Mouse (Mus musculus): ENCODE data around the gene Usp11. TPM values are rescaled to one million over a fixed set of nuclear protein-coding genes. Genes with fewer than 3 reads are reported as not detected.
"Not testable (repeated sequence)": the region's sequence is repeated elsewhere in the genome, so short reads cannot be mapped to it uniquely, and the experiment has no call there.

Usp11 gene
- polyA plus RNA-seq, 1 experiment: 39.3 TPM

- no peaks in the 10 kb centered on the region for H3K27me3 ChIP-seq (ENCODE audit: control insufficient read depth, insufficient read depth, low read length)
- TF ChIP-seq POLR2A (IDR thresholded peaks at IDR 0.05; ENCODE audit: control insufficient read depth, extremely low read depth, insufficient read depth, low read length, poor library complexity) (no peak), CTCF (IDR thresholded peaks at IDR 0.05; ENCODE audit: borderline replicate concordance, control insufficient read depth, extremely low read depth, insufficient read depth, low read length, poor library complexity) (no peak)
- no peak overlapping the region for H3K27ac ChIP-seq (ENCODE audit: control insufficient read depth, insufficient read depth, low read length)
- H3K4me1 ChIP-seq (replicated peaks; ENCODE audit: control insufficient read depth, insufficient read depth, low read length): no peaks in the 10 kb centered on the region
- WGBS: 97% methylated on average over 4 of the region's 4 CpGs
- H3K36me3 ChIP-seq (ENCODE audit: control insufficient read depth, insufficient read depth, low read length): peaks cover 34% of the 10 kb centered on the region
- no peak overlapping the region for H3K4me3 ChIP-seq (ENCODE audit: control insufficient read depth, insufficient read depth, low read length)
- DNase-seq: no peak
These were observed 7.9 kb upstream of the Usp11 start for GRCm38 (mm10) chrX:20695842-20696241.

- Histone ChIP-seq H3K36me3 (ENCODE audit: control insufficient read depth, insufficient read depth, low read length) (no peaks in the 10 kb centered on the region), H3K27me3 (ENCODE audit: control insufficient read depth, insufficient read depth, low read length) (no peaks in the 10 kb centered on the region), H3K4me1 (replicated peaks; ENCODE audit: control insufficient read depth, insufficient read depth, low read length) (no peaks in the 10 kb centered on the region), H3K27ac (ENCODE audit: control insufficient read depth, insufficient read depth, low read length) (peak overlapping the region; percentile 92), H3K4me3 (ENCODE audit: control insufficient read depth, insufficient read depth, low read length) (peak overlapping the region; percentile 95)
- peak; percentile 30; the same call in 1 of the 2 replicates for TF ChIP-seq POLR2A (IDR thresholded peaks at IDR 0.05; ENCODE audit: control insufficient read depth, extremely low read depth, insufficient read depth, low read length, poor library complexity)
- TF ChIP-seq CTCF (IDR thresholded peaks at IDR 0.05; ENCODE audit: borderline replicate concordance, control insufficient read depth, extremely low read depth, insufficient read depth, low read length, poor library complexity): no peak
- peak; percentile 71 for DNase-seq
- 3% methylated on average over 32 of the region's 32 CpGs for WGBS
These were observed 783 bp downstream of the Usp11 start for GRCm38 (mm10) chrX:20704295-20705082.

GRCm38 (mm10) chrX:20705083-20705402 is 1.3 kb downstream of the Usp11 start:
- TF ChIP-seq CTCF (IDR thresholded peaks at IDR 0.05; ENCODE audit: borderline replicate concordance, control insufficient read depth, extremely low read depth, insufficient read depth, low read length, poor library complexity) (no peak), POLR2A (IDR thresholded peaks at IDR 0.05; ENCODE audit: control insufficient read depth, extremely low read depth, insufficient read depth, low read length, poor library complexity) (no peak)
- Histone ChIP-seq H3K4me1 (replicated peaks; ENCODE audit: control insufficient read depth, insufficient read depth, low read length) (no peaks in the 10 kb centered on the region), H3K36me3 (ENCODE audit: control insufficient read depth, insufficient read depth, low read length) (no peaks in the 10 kb centered on the region), H3K27ac (ENCODE audit: control insufficient read depth, insufficient read depth, low read length) (no peak overlapping the region), H3K27me3 (ENCODE audit: control insufficient read depth, insufficient read depth, low read length) (no peaks in the 10 kb centered on the region), H3K4me3 (ENCODE audit: control insufficient read depth, insufficient read depth, low read length) (no peak overlapping the region)
- DNase-seq: no peak
- WGBS: 15% methylated on average over 3 of the region's 3 CpGs

GRCm38 (mm10) chrX:20728681-20729080 is 25.0 kb downstream of the Usp11 start:
- no peaks in the 10 kb centered on the region for H3K27me3 ChIP-seq (ENCODE audit: control insufficient read depth, insufficient read depth, low read length)
- no peaks in the 10 kb centered on the region for H3K36me3 ChIP-seq (ENCODE audit: control insufficient read depth, insufficient read depth, low read length)
- no peak overlapping the region for H3K4me3 ChIP-seq (ENCODE audit: control insufficient read depth, insufficient read depth, low read length)
- no peaks in the 10 kb centered on the region for H3K4me1 ChIP-seq (replicated peaks; ENCODE audit: control insufficient read depth, insufficient read depth, low read length)
- no peak overlapping the region for H3K27ac ChIP-seq (ENCODE audit: control insufficient read depth, insufficient read depth, low read length)
- no peak for DNase-seq
- TF ChIP-seq CTCF (IDR thresholded peaks at IDR 0.05; ENCODE audit: borderline replicate concordance, control insufficient read depth, extremely low read depth, insufficient read depth, low read length, poor library complexity) (no peak), POLR2A (IDR thresholded peaks at IDR 0.05; ENCODE audit: control insufficient read depth, extremely low read depth, insufficient read depth, low read length, poor library complexity) (no peak)
- 96% methylated on average over 5 of the region's 5 CpGs for WGBS

- not testable (repeated sequence) for H3K4me3 ChIP-seq (ENCODE audit: control insufficient read depth, insufficient read depth, low read length); H3K4me1 ChIP-seq (replicated peaks; ENCODE audit: control insufficient read depth, insufficient read depth, low read length); DNase-seq; H3K36me3 ChIP-seq (ENCODE audit: control insufficient read depth, insufficient read depth, low read length); H3K27ac ChIP-seq (ENCODE audit: control insufficient read depth, insufficient read depth, low read length); H3K27me3 ChIP-seq (ENCODE audit: control insufficient read depth, insufficient read depth, low read length)
- 59% methylated on average over 10 of the region's 10 CpGs for WGBS
These were observed 26.3 kb downstream of the Usp11 start for GRCm38 (mm10) chrX:20730048-20730447.

- Histone ChIP-seq H3K4me3 (ENCODE audit: control insufficient read depth, insufficient read depth, low read length) (no peak overlapping the region), H3K27ac (ENCODE audit: control insufficient read depth, insufficient read depth, low read length) (no peak overlapping the region), H3K4me1 (replicated peaks; ENCODE audit: control insufficient read depth, insufficient read depth, low read length) (no peaks in the 10 kb centered on the region), H3K27me3 (ENCODE audit: control insufficient read depth, insufficient read depth, low read length) (no peaks in the 10 kb centered on the region), H3K36me3 (ENCODE audit: control insufficient read depth, insufficient read depth, low read length) (no peaks in the 10 kb centered on the region)
- TF ChIP-seq POLR2A (IDR thresholded peaks at IDR 0.05; ENCODE audit: control insufficient read depth, extremely low read depth, insufficient read depth, low read length, poor library complexity): no peak
- no peak for TF ChIP-seq CTCF (IDR thresholded peaks at IDR 0.05; ENCODE audit: borderline replicate concordance, control insufficient read depth, extremely low read depth, insufficient read depth, low read length, poor library complexity)
- no peak for DNase-seq
- over 99% methylated on average over 4 of the region's 4 CpGs for WGBS
These were observed 32.8 kb downstream of the Usp11 start for GRCm38 (mm10) chrX:20736479-20736878.

GRCm38 (mm10) chrX:20748829-20749228 is 45.1 kb downstream of the Usp11 start:
- Histone ChIP-seq H3K4me1 (replicated peaks; ENCODE audit: control insufficient read depth, insufficient read depth, low read length) (no peaks in the 10 kb centered on the region), H3K27ac (ENCODE audit: control insufficient read depth, insufficient read depth, low read length) (no peak overlapping the region), H3K4me3 (ENCODE audit: control insufficient read depth, insufficient read depth, low read length) (no peak overlapping the region), H3K27me3 (ENCODE audit: control insufficient read depth, insufficient read depth, low read length) (no peaks in the 10 kb centered on the region), H3K36me3 (ENCODE audit: control insufficient read depth, insufficient read depth, low read length) (no peaks in the 10 kb centered on the region)
- no peak for TF ChIP-seq CTCF (IDR thresholded peaks at IDR 0.05; ENCODE audit: borderline replicate concordance, control insufficient read depth, extremely low read depth, insufficient read depth, low read length, poor library complexity)
- TF ChIP-seq POLR2A (IDR thresholded peaks at IDR 0.05; ENCODE audit: control insufficient read depth, extremely low read depth, insufficient read depth, low read length, poor library complexity): no peak
- 100% methylated on average over 2 of the region's 2 CpGs for WGBS
- no peak for DNase-seq

Measured in thymus, adult 2 months (tissue).